Mouse (Mus musculus) embryonic facial prominence, embryonic 14.5 days (tissue): ENCODE results near the gene Gadd45gip1. TPM values are rescaled to one million over a fixed set of nuclear protein-coding genes. Genes with fewer than 3 reads are reported as not detected.

Experiments used
- ATAC-seq: fragments of 200-750 bp; cut with Nextera tagmentation; 2 replicates; pipeline ENCODE4 v1.8.0; 2017; ENCODE audit warnings: low read depth, moderate number of reproducible peaks, moderate TSS enrichment
- DNase-seq: peaks from one replicate; pipeline ENCODE4 v3.0.0-alpha.2; 2015; ENCODE audit warnings: low spot score
- H3K27ac ChIP-seq: fragments of 300-500 bp; sonication (generic); replicated peaks from 2 replicates; pipeline ENCODE4 v1.5.1; 2014; ENCODE audit warnings: low read depth, mild to moderate bottlenecking, low read length, moderate library complexity
- H3K27me3 ChIP-seq: fragments of 300-500 bp; sonication (generic); replicated peaks from 2 replicates; pipeline ENCODE4 v1.6.1; 2014; ENCODE audit warnings: low read length; ENCODE audit not compliant: control insufficient read depth, insufficient read depth
- H3K36me3 ChIP-seq: fragments of 300-500 bp; sonication (generic); 2 replicates; pipeline ENCODE4 v1.6.1; 2014; ENCODE audit warnings: low read length, mixed read lengths; ENCODE audit not compliant: control insufficient read depth, insufficient read depth
- H3K4me1 ChIP-seq: fragments of 300-500 bp; sonication (generic); 2 replicates; pipeline ENCODE4 v1.6.1; 2014; ENCODE audit warnings: antibody characterized with exemption, low read length; ENCODE audit not compliant: control insufficient read depth, insufficient read depth
- H3K4me2 ChIP-seq: fragments of 300-500 bp; sonication (generic); 2 replicates; pipeline ENCODE4 v1.6.1; 2014; ENCODE audit warnings: low read depth, mild to moderate bottlenecking, low read length, moderate library complexity, mixed read lengths
- H3K4me3 ChIP-seq: fragments of 300-500 bp; sonication (generic); 2 replicates; pipeline ENCODE4 v1.5.1; 2014; ENCODE audit warnings: low read depth, mild to moderate bottlenecking, low read length
- H3K9ac ChIP-seq: fragments of 300-500 bp; sonication (generic); 2 replicates; pipeline ENCODE4 v1.6.1; 2014; ENCODE audit warnings: low read depth, mild to moderate bottlenecking, low read length, moderate library complexity, mixed read lengths
- H3K9me3 ChIP-seq: fragments of 300-500 bp; sonication (generic); 2 replicates; pipeline ENCODE4 v1.6.1; 2016; ENCODE audit warnings: low read length; ENCODE audit not compliant: control insufficient read depth
- whole genome bisulfite sequencing: fragments of 180-500 bp; shearing (Covaris S2); extraction: QIAGEN DNeasy Blood & Tissue Kit; methylation state at CpG from one replicate; pipeline ENCODE4 v1.1.7; 2014; 5-methylcytosine and 5-hydroxymethylcytosine counted together
- polyA plus RNA-seq: library from polyadenylated mRNA; unstranded; fragments of >200 nt; fragmentation: Nextera tagmentation; extraction: Ambion mirVana; gene quantifications from 2 replicates; pipeline ENCODE4 v1.2.1, GENCODE M21; 2014

Gadd45gip1 gene
- polyA plus RNA-seq, 1 experiment from 2014 or later = 41.5 TPM

GRCm38 (mm10) chr8:84792429-84792947 lies 38.8 kb upstream of the Gadd45gip1 start:
- Histone ChIP-seq H3K4me2 (no peak overlapping the region), H3K4me1 (peaks cover 65% of the 10 kb centered on the region), H3K4me3 (no peak overlapping the region), H3K27ac (no peak overlapping the region), H3K9me3 (no peaks in the 10 kb centered on the region), H3K36me3 (peaks cover 20% of the 10 kb centered on the region), H3K9ac (no peak overlapping the region), H3K27me3 (peaks cover 20% of the 10 kb centered on the region; the same call in 1 of the 2 replicates)
- 72% methylated on average over 12 of the region's 12 CpGs for WGBS
- ATAC-seq = no peak
- DNase-seq = no peak

GRCm38 (mm10) chr8:84793134-84793533 lies 38.2 kb upstream of the Gadd45gip1 start:
- Histone ChIP-seq H3K4me2 (no peak overlapping the region), H3K4me3 (no peak overlapping the region), H3K4me1 (peaks cover 65% of the 10 kb centered on the region), H3K9me3 (no peaks in the 10 kb centered on the region), H3K27me3 (peaks cover 16% of the 10 kb centered on the region; the same call in 1 of the 2 replicates), H3K9ac (no peak overlapping the region), H3K36me3 (peaks cover 26% of the 10 kb centered on the region), H3K27ac (no peak overlapping the region)
- no peak for DNase-seq
- WGBS = 81% methylated on average over 9 of the region's 9 CpGs
- no peak for ATAC-seq

GRCm38 (mm10) chr8:84793791-84794485 lies 37.4 kb upstream of the Gadd45gip1 start:
- no peaks in the 10 kb centered on the region for H3K9me3 ChIP-seq
- WGBS = 47% methylated on average over 13 of the region's 13 CpGs
- DNase-seq = peak; percentile 94
- peaks cover 26% of the 10 kb centered on the region for H3K36me3 ChIP-seq
- peaks cover 65% of the 10 kb centered on the region for H3K4me1 ChIP-seq
- peak overlapping the region; percentile 81 for H3K27ac ChIP-seq
- H3K27me3 ChIP-seq = peaks cover 13% of the 10 kb centered on the region; the same call in 1 of the 2 replicates
- H3K9ac ChIP-seq = peak overlapping the region; percentile 44; the same call in 1 of the 2 replicates
- H3K4me3 ChIP-seq = peak overlapping the region; percentile 13
- peak; percentile 68 for ATAC-seq
- peak overlapping the region; percentile 51 for H3K4me2 ChIP-seq

GRCm38 (mm10) chr8:84794486-84794885 lies 36.8 kb upstream of the Gadd45gip1 start:
- Histone ChIP-seq H3K4me1 (peaks cover 59% of the 10 kb centered on the region), H3K27me3 (peaks cover 11% of the 10 kb centered on the region; the same call in 1 of the 2 replicates), H3K4me3 (peak overlapping the region; percentile 13; the same call in 1 of the 2 replicates)

GRCm38 (mm10) chr8:84797256-84797797 lies 34.0 kb upstream of the Gadd45gip1 start:
- ATAC-seq (no peak), DNase-seq (no peak)
- H3K9ac ChIP-seq = 0 out of 2 replicates have a peak overlapping the region, but pooled peaks have one; percentile 95
- H3K27ac ChIP-seq = no peak overlapping the region
- H3K27me3 ChIP-seq = peaks cover 12% of the 10 kb centered on the region; the same call in 1 of the 2 replicates
- no peaks in the 10 kb centered on the region for H3K9me3 ChIP-seq
- peak overlapping the region; percentile 71; the same call in 1 of the 2 replicates for H3K4me3 ChIP-seq
- H3K4me1 ChIP-seq = peaks cover 44% of the 10 kb centered on the region
- H3K4me2 ChIP-seq = peak overlapping the region; percentile 89
- peaks cover 19% of the 10 kb centered on the region for H3K36me3 ChIP-seq
- 81% methylated on average over 15 of the region's 15 CpGs for WGBS

More at GRCm38 (mm10) chr8:84794486-84794885, 36.8 kb upstream of the Gadd45gip1 start:
- peak overlapping the region; percentile 43 for H3K9ac ChIP-seq
- DNase-seq = no peak
- peak overlapping the region; percentile 81 for H3K27ac ChIP-seq
- no peak for ATAC-seq
- peak overlapping the region; percentile 51 for H3K4me2 ChIP-seq
- peaks cover 26% of the 10 kb centered on the region for H3K36me3 ChIP-seq
- H3K9me3 ChIP-seq = no peaks in the 10 kb centered on the region
- 31% methylated on average over 7 of the region's 7 CpGs for WGBS

GRCm38 (mm10) chr8:84797971-84798370 lies 33.4 kb upstream of the Gadd45gip1 start:
- H3K4me2 ChIP-seq = peak overlapping the region; percentile 89
- H3K4me3 ChIP-seq = peak overlapping the region; percentile 71
- H3K27ac ChIP-seq = no peak overlapping the region
- H3K27me3 ChIP-seq = peaks cover 18% of the 10 kb centered on the region
- WGBS = 83% methylated on average over 5 of the region's 6 CpGs
- no peak for ATAC-seq
- peak overlapping the region; percentile 95 for H3K9ac ChIP-seq
- H3K4me1 ChIP-seq = peaks cover 44% of the 10 kb centered on the region
- no peak for DNase-seq
- peaks cover 18% of the 10 kb centered on the region for H3K36me3 ChIP-seq
- H3K9me3 ChIP-seq = no peaks in the 10 kb centered on the region

- H3K27me3 ChIP-seq = peaks cover 18% of the 10 kb centered on the region
Observed at GRCm38 (mm10) chr8:84798446-84799135, 32.7 kb upstream of the Gadd45gip1 start.

More at GRCm38 (mm10) chr8:84798446-84799135, 32.7 kb upstream of the Gadd45gip1 start:
- Histone ChIP-seq H3K9ac (peak overlapping the region; percentile 95), H3K4me2 (peak overlapping the region; percentile 89), H3K4me1 (peaks cover 42% of the 10 kb centered on the region), H3K4me3 (peak overlapping the region; percentile 71), H3K9me3 (no peaks in the 10 kb centered on the region), H3K27ac (peak overlapping the region; percentile 96), H3K36me3 (peaks cover 18% of the 10 kb centered on the region; the same call in 1 of the 2 replicates)
- DNase-seq (no peak), ATAC-seq (no peak)
- 49% methylated on average over 10 of the region's 10 CpGs for WGBS
